In the genomic region with DNA sequence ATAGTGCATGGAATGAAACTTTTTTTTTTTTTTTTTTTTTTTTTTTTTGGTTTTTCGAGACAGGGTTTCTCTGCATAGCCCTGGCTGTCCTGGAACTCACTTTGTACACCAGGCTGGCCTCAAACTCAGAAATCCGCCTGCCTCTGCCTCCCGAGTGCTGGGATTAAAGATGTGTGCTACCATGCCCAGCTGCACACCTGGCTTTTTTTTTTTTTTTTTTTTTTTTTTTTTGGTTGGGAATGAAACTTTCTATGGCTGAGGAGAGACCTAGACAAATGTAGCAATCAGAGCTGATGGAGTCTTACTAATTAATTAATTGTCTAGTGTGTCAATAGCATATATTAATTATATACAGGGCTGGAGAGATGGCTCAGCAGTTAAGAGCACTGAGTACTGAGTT, we compare ENCODE assay signal across 6 mouse cellular contexts. TPM values are rescaled to one million over a fixed set of nuclear protein-coding genes. Genes with fewer than 3 reads are reported as not detected.
DNase-seq lines count a peak whose midpoint lies in the region; ATAC-seq and TF ChIP-seq lines count a peak whose summit lies in the region.
"Not testable (repeated sequence)": the region's sequence is repeated elsewhere in the genome, so short reads cannot be mapped to it uniquely, and the experiment has no call there.
"Had no signal": no experiment of that assay in that cellular context is flagged by ENCODE, and none has a peak within 500 bp of the region (broad histone marks: within the 10 kb centered on the region; RNA-seq: fewer than 3 reads in every experiment).

No protein-coding gene starts in this region.

- not testable (repeated sequence) for TF ChIP-seq RAD21 in CH12.LX (IDR thresholded peaks at IDR 0.05; ENCODE audit: low read depth, low read length)

- not testable (repeated sequence) for H3K27me3 ChIP-seq in CH12.LX (replicated peaks); midbrain, embryonic 11.5 days (ENCODE audit: control insufficient read depth, insufficient read depth, low read length)

- TF ChIP-seq POLR2A in CH12.LX (IDR thresholded peaks at IDR 0.05; ENCODE audit: low read depth, low read length) = not testable (repeated sequence)

- H3K79me2 ChIP-seq in CH12.LX (replicated peaks; ENCODE audit: control insufficient read depth, extremely low read depth, insufficient read depth, poor library complexity, severe bottlenecking) = not testable (repeated sequence)

- DNase-seq in CH12.LX (ENCODE audit: extremely low read depth); ES-E14 (ENCODE audit: low read depth, low spot score): not testable (repeated sequence)
- DNase-seq in midbrain, embryonic 11.5 days (ENCODE audit: low spot score, missing footprints) = peak; percentile 21

- H3K4me2 ChIP-seq in CH12.LX (ENCODE audit: insufficient read depth, low read depth, poor library complexity, severe bottlenecking); midbrain, embryonic 11.5 days: not testable (repeated sequence)

- not testable (repeated sequence) for ATAC-seq in midbrain, embryonic 11.5 days (ENCODE audit: low FRiP score)

- in situ Hi-C loops in CH12.LX (cut with MboI; ENCODE audit: low pct_ligation_motif_present, low pct_unique_long_range_greater_than_20kb, low sequenced_read_pairs) = loop anchor here (25.0 kb wide), 1 partner anchor 568 kb away; no protein-coding TSS in a partner anchor
- in situ Hi-C loops in ES-E14 (cut with MboI; ENCODE audit: low sequenced_read_pairs in 2 of 2, unreplicated experiment in 2 of 2) = loop anchor here in 1 of 2 experiments (10.0 kb wide), 1 partner anchor 121 kb away; a partner anchor contains a TSS

- H3K9me3 ChIP-seq in CH12.LX (replicated peaks; ENCODE audit: low read length); ES-E14 (ENCODE audit: control insufficient read depth, insufficient read depth, low read depth, low read length); midbrain, embryonic 11.5 days (ENCODE audit: control insufficient read depth, low read length): not testable (repeated sequence)

- H3K4me3 ChIP-seq in CH12.LX (replicated peaks in 1 of 3; ENCODE audit: low read depth in 2 of 3, low read length in 2 of 3, poor library complexity in 1 of 3); ES-E14 (ENCODE audit: insufficient read depth in 1 of 2, low read depth in 1 of 2, low read length in 2 of 2, poor library complexity in 1 of 2, severe bottlenecking in 1 of 2); midbrain, embryonic 11.5 days (ENCODE audit: low read depth, low read length): not testable (repeated sequence)

- dilution Hi-C loops in CH12.LX (cut with MboI; ENCODE audit: extremely low pct_ligation_motif_present, extremely low pct_unique_long_range_greater_than_20kb, low sequenced_read_pairs) = not testable (repeated sequence)

- not testable (repeated sequence) for H3K9ac ChIP-seq in CH12.LX (ENCODE audit: insufficient read depth, low read depth); ES-E14 (ENCODE audit: insufficient read depth, low read depth, low read length, poor library complexity, severe bottlenecking); midbrain, embryonic 11.5 days (ENCODE audit: low read length)

- 89% methylated on average over 3 of the region's 3 CpGs for WGBS in midbrain, embryonic 11.5 days

- H3K36me3 ChIP-seq in CH12.LX (replicated peaks in 1 of 2; ENCODE audit: control insufficient read depth in 1 of 2, insufficient read depth in 1 of 2, low read length in 1 of 2); ES-E14 (ENCODE audit: control insufficient read depth, insufficient read depth, low read length, poor library complexity, severe bottlenecking); midbrain, embryonic 11.5 days (ENCODE audit: control insufficient read depth, insufficient read depth, low read length): not testable (repeated sequence)

- H3K27ac ChIP-seq in CH12.LX (ENCODE audit: insufficient read depth, low read depth); ES-E14 (ENCODE audit: insufficient read depth, low read depth, low read length, poor library complexity, severe bottlenecking); midbrain, embryonic 11.5 days (ENCODE audit: low read depth, low read length): not testable (repeated sequence)

- not testable (repeated sequence) for TF ChIP-seq CTCF in CH12.LX (conservative IDR thresholded peaks at IDR 0.05 in 1 of 2, IDR thresholded peaks at IDR 0.05 in 1 of 2; ENCODE audit: low read depth in 2 of 2, low read length in 2 of 2)

- peaks cover 3 to 13% of the 10 kb centered on the region in 2 experiments; a peak in 3 of 4 replicates for H3K4me1 ChIP-seq in CH12.LX (ENCODE audit: control insufficient read depth in 1 of 2, insufficient read depth in 2 of 2)
- H3K4me1 ChIP-seq in ES-E14 (ENCODE audit: control insufficient read depth in 2 of 2, insufficient read depth in 2 of 2, low read length in 2 of 2, poor library complexity in 1 of 2); midbrain, embryonic 11.5 days (ENCODE audit: control insufficient read depth, insufficient read depth, low read length): not testable (repeated sequence)

- not testable (repeated sequence) for TF ChIP-seq EP300 in CH12.LX (IDR thresholded peaks at IDR 0.05; ENCODE audit: low read length)

TF ChIP-seq in CH12.LX, 34 proteins besides CTCF, POLR2A, EP300 and RAD21:
- TF ChIP-seq ZNF384 (IDR thresholded peaks at IDR 0.05; ENCODE audit: low read depth, low read length) = peak; percentile 69

TF ChIP-seq in ES-E14, 5 proteins besides CTCF, POLR2A, EP300 and RAD21:
- TF ChIP-seq ZNF384 (IDR thresholded peaks at IDR 0.05; ENCODE audit: low read depth, low read length) = peak; percentile 67

RNA-seq across cellular contexts. Expression of a gene that starts 4.9 kb away (rescaled TPM):
- not detected in 2 replicates for total RNA-seq in CH12.LX (2012; rRNA removed)
- 0.05 TPM in 1 of 2 replicates, not detected in the other for total RNA-seq in CH12.LX (2014; rRNA removed)
- not detected in 2 replicates for polyA plus RNA-seq in CH12.LX (2012; ENCODE audit: insufficient read length, low read depth)
- total RNA-seq in ES-E14 (2012; rRNA removed) = 3.3 and 6.0 TPM in 2 replicates
- polyA plus RNA-seq in midbrain, embryonic 11.5 days (2014; fragmentation: Nextera tagmentation; extraction: Ambion mirVana) = 3.0 and 4.3 TPM in 2 replicates
- total RNA-seq: MEL had no signal
- polyA plus RNA-seq: activated CD4-positive, CD25-positive, alpha-beta regulatory T cell, adult 4 months; G1E had no signal

RNA-seq across cellular contexts. Expression of a gene that starts 6.6 kb away (rescaled TPM):
- total RNA-seq in CH12.LX (2012; rRNA removed) (85.2 and 92.0 TPM in 2 replicates), CH12.LX (2014; rRNA removed) (51.7 and 60.6 TPM in 2 replicates), ES-E14 (2012; rRNA removed) (93.3 and 102 TPM in 2 replicates)
- 121 and 146 TPM in 2 replicates for polyA plus RNA-seq in CH12.LX (2012; ENCODE audit: insufficient read length, low read depth)
- polyA plus RNA-seq in midbrain, embryonic 11.5 days (2014; fragmentation: Nextera tagmentation; extraction: Ambion mirVana) = 86.5 and 100 TPM in 2 replicates
